Mouse (Mus musculus): ENCODE measurements around the gene Cyp2c55.

Cyp2c55 gene

GRCm38 (mm10) chr19:39006715-39007114 is at the start of gene Cyp2c55:
TSS of gene Cyp2c55 (plus strand) at chr19:39007019.
- DNase-seq = no peak

- no peak for DNase-seq
Measured at GRCm38 (mm10) chr19:38970741-38971140, 36.1 kb upstream of the Cyp2c55 start.

- no peak for DNase-seq
Measured at GRCm38 (mm10) chr19:38972581-38972980, 34.2 kb upstream of the Cyp2c55 start.

GRCm38 (mm10) chr19:38973666-38974065 is 33.2 kb upstream of the Cyp2c55 start:
- DNase-seq = no peak

GRCm38 (mm10) chr19:38976269-38976668 is 30.6 kb upstream of the Cyp2c55 start:
- no peak for DNase-seq

- DNase-seq = peak; percentile 84
Measured at GRCm38 (mm10) chr19:38981966-38982365, 24.9 kb upstream of the Cyp2c55 start.

GRCm38 (mm10) chr19:38998248-38998647 is 8.6 kb upstream of the Cyp2c55 start:
- no peak for DNase-seq

- no peak for DNase-seq
Measured at GRCm38 (mm10) chr19:38998676-38999075, 8.1 kb upstream of the Cyp2c55 start.

- DNase-seq = no peak
Measured at GRCm38 (mm10) chr19:39005132-39005531, 1.7 kb upstream of the Cyp2c55 start.

- no peak for DNase-seq
Measured at GRCm38 (mm10) chr19:39057928-39058327, 51.1 kb downstream of the Cyp2c55 start.

GRCm38 (mm10) chr19:39060719-39061118 is 53.9 kb downstream of the Cyp2c55 start, which contains the start of gene Cyp2c65:
TSS of gene Cyp2c65 (plus strand) at chr19:39061015.
- no peak for DNase-seq

Measured in thymus, postnatal 4 days (tissue).